Mouse (Mus musculus): ENCODE measurements around the gene Cdyl2.
A peak's percentile ranks its signal among the peaks of the same experiment; 100 is the strongest.

Cdyl2 gene

GRCm38 (mm10) chr8:116621158-116621961, 111.4 kb downstream of the Cdyl2 start:
- Histone ChIP-seq H3K36me3 (ENCODE audit: control insufficient read depth, insufficient read depth, low read length, poor library complexity, severe bottlenecking) (no peaks in the 10 kb centered on the region), H3K27me3 (ENCODE audit: control insufficient read depth, insufficient read depth, low read length, poor library complexity, severe bottlenecking) (no peaks in the 10 kb centered on the region)
- DNase-seq (ENCODE audit: low read depth, low spot score) = no peak

- Histone ChIP-seq H3K36me3 (ENCODE audit: control insufficient read depth, insufficient read depth, low read length, poor library complexity, severe bottlenecking) (no peaks in the 10 kb centered on the region), H3K27me3 (ENCODE audit: control insufficient read depth, insufficient read depth, low read length, poor library complexity, severe bottlenecking) (no peaks in the 10 kb centered on the region)
- no peak for DNase-seq (ENCODE audit: low read depth, low spot score)
Measured at GRCm38 (mm10) chr8:116619686-116620320, 113.0 kb downstream of the Cdyl2 start.

GRCm38 (mm10) chr8:116619221-116619620, 113.6 kb downstream of the Cdyl2 start:
- H3K27me3 ChIP-seq (ENCODE audit: control insufficient read depth, insufficient read depth, low read length, poor library complexity, severe bottlenecking) = no peaks in the 10 kb centered on the region
- DNase-seq (ENCODE audit: low read depth, low spot score) = no peak
- no peaks in the 10 kb centered on the region for H3K36me3 ChIP-seq (ENCODE audit: control insufficient read depth, insufficient read depth, low read length, poor library complexity, severe bottlenecking)

GRCm38 (mm10) chr8:116618797-116619196, 114.0 kb downstream of the Cdyl2 start:
- no peak for DNase-seq (ENCODE audit: low read depth, low spot score)
- H3K36me3 ChIP-seq (ENCODE audit: control insufficient read depth, insufficient read depth, low read length, poor library complexity, severe bottlenecking) = no peaks in the 10 kb centered on the region
- no peaks in the 10 kb centered on the region for H3K27me3 ChIP-seq (ENCODE audit: control insufficient read depth, insufficient read depth, low read length, poor library complexity, severe bottlenecking)

GRCm38 (mm10) chr8:116617891-116618290, 114.9 kb downstream of the Cdyl2 start:
- no peak for DNase-seq (ENCODE audit: low read depth, low spot score)

GRCm38 (mm10) chr8:116616369-116616768, 116.4 kb downstream of the Cdyl2 start:
- H3K36me3 ChIP-seq (ENCODE audit: control insufficient read depth, insufficient read depth, low read length, poor library complexity, severe bottlenecking) = no peaks in the 10 kb centered on the region
- no peaks in the 10 kb centered on the region for H3K27me3 ChIP-seq (ENCODE audit: control insufficient read depth, insufficient read depth, low read length, poor library complexity, severe bottlenecking)
- DNase-seq (ENCODE audit: low read depth, low spot score) = no peak

More at GRCm38 (mm10) chr8:116617891-116618290, 114.9 kb downstream of the Cdyl2 start:
- H3K27me3 ChIP-seq (ENCODE audit: control insufficient read depth, insufficient read depth, low read length, poor library complexity, severe bottlenecking) = no peaks in the 10 kb centered on the region
- H3K36me3 ChIP-seq (ENCODE audit: control insufficient read depth, insufficient read depth, low read length, poor library complexity, severe bottlenecking) = no peaks in the 10 kb centered on the region

GRCm38 (mm10) chr8:116614901-116615300, 117.9 kb downstream of the Cdyl2 start:
- no peaks in the 10 kb centered on the region for H3K36me3 ChIP-seq (ENCODE audit: control insufficient read depth, insufficient read depth, low read length, poor library complexity, severe bottlenecking)
- no peak for DNase-seq (ENCODE audit: low read depth, low spot score)
- no peaks in the 10 kb centered on the region for H3K27me3 ChIP-seq (ENCODE audit: control insufficient read depth, insufficient read depth, low read length, poor library complexity, severe bottlenecking)

- no peaks in the 10 kb centered on the region for H3K27me3 ChIP-seq (ENCODE audit: control insufficient read depth, insufficient read depth, low read length, poor library complexity, severe bottlenecking)
Measured at GRCm38 (mm10) chr8:116606171-116606570, 126.6 kb downstream of the Cdyl2 start.

GRCm38 (mm10) chr8:116602806-116603205, 130.0 kb downstream of the Cdyl2 start:
- H3K36me3 ChIP-seq (ENCODE audit: control insufficient read depth, insufficient read depth, low read length, poor library complexity, severe bottlenecking) = no peaks in the 10 kb centered on the region
- no peaks in the 10 kb centered on the region for H3K27me3 ChIP-seq (ENCODE audit: control insufficient read depth, insufficient read depth, low read length, poor library complexity, severe bottlenecking)
- DNase-seq (ENCODE audit: low read depth, low spot score) = peak; percentile 46

More at GRCm38 (mm10) chr8:116606171-116606570, 126.6 kb downstream of the Cdyl2 start:
- H3K36me3 ChIP-seq (ENCODE audit: control insufficient read depth, insufficient read depth, low read length, poor library complexity, severe bottlenecking) = no peaks in the 10 kb centered on the region
- no peak for DNase-seq (ENCODE audit: low read depth, low spot score)

GRCm38 (mm10) chr8:116599728-116600127, 133.1 kb downstream of the Cdyl2 start:
- H3K36me3 ChIP-seq (ENCODE audit: control insufficient read depth, insufficient read depth, low read length, poor library complexity, severe bottlenecking) = no peaks in the 10 kb centered on the region
- DNase-seq (ENCODE audit: low read depth, low spot score) = peak; percentile 39
- no peaks in the 10 kb centered on the region for H3K27me3 ChIP-seq (ENCODE audit: control insufficient read depth, insufficient read depth, low read length, poor library complexity, severe bottlenecking)

GRCm38 (mm10) chr8:116591226-116591625, 141.6 kb downstream of the Cdyl2 start:
- no peaks in the 10 kb centered on the region for H3K36me3 ChIP-seq (ENCODE audit: control insufficient read depth, insufficient read depth, low read length, poor library complexity, severe bottlenecking)
- no peak for DNase-seq (ENCODE audit: low read depth, low spot score)
- H3K27me3 ChIP-seq (ENCODE audit: control insufficient read depth, insufficient read depth, low read length, poor library complexity, severe bottlenecking) = no peaks in the 10 kb centered on the region

GRCm38 (mm10) chr8:116590546-116590945, 142.2 kb downstream of the Cdyl2 start:
- no peaks in the 10 kb centered on the region for H3K36me3 ChIP-seq (ENCODE audit: control insufficient read depth, insufficient read depth, low read length, poor library complexity, severe bottlenecking)
- H3K27me3 ChIP-seq (ENCODE audit: control insufficient read depth, insufficient read depth, low read length, poor library complexity, severe bottlenecking) = no peaks in the 10 kb centered on the region
- DNase-seq (ENCODE audit: low read depth, low spot score) = no peak

- Histone ChIP-seq H3K36me3 (ENCODE audit: control insufficient read depth, insufficient read depth, low read length, poor library complexity, severe bottlenecking) (no peaks in the 10 kb centered on the region), H3K27me3 (ENCODE audit: control insufficient read depth, insufficient read depth, low read length, poor library complexity, severe bottlenecking) (no peaks in the 10 kb centered on the region)
- DNase-seq (ENCODE audit: low read depth, low spot score) = no peak
Measured at GRCm38 (mm10) chr8:116590106-116590505, 142.7 kb downstream of the Cdyl2 start.

- DNase-seq (ENCODE audit: low read depth, low spot score) = peak; percentile 75
- H3K27me3 ChIP-seq (ENCODE audit: control insufficient read depth, insufficient read depth, low read length, poor library complexity, severe bottlenecking) = no peaks in the 10 kb centered on the region
- peaks cover 2% of the 10 kb centered on the region; the same call in 1 of the 2 replicates for H3K36me3 ChIP-seq (ENCODE audit: control insufficient read depth, insufficient read depth, low read length, poor library complexity, severe bottlenecking)
Measured at GRCm38 (mm10) chr8:116587616-116588468, 144.9 kb downstream of the Cdyl2 start.
